Mouse (Mus musculus): ENCODE measurements at regions not wholly inside any gene's neighbourhood (a gene's known extent, or its start where the extent isn't known, plus 50 kb on each side); places are given as distances from the start of the nearest gene placed in this dataset.

GRCm38 (mm10) chr2:11960777-11961176 lies 183.1 kb downstream of the Ankrd16 start:
- Histone ChIP-seq H3K27ac (ENCODE audit: low read length) (no peak overlapping the region), H3K9ac (replicated peaks; ENCODE audit: low read depth, low read length) (no peak overlapping the region), H3K27me3 (ENCODE audit: control insufficient read depth, insufficient read depth, low read length) (no peaks in the 10 kb centered on the region), H3K9me3 (ENCODE audit: control insufficient read depth, low read depth, low read length) (no peaks in the 10 kb centered on the region), H3K36me3 (ENCODE audit: control insufficient read depth, insufficient read depth, low read length) (no peaks in the 10 kb centered on the region), H3K4me2 (replicated peaks; ENCODE audit: low read depth, low read length) (no peak overlapping the region), H3K4me3 (ENCODE audit: low read depth, low read length) (no peak overlapping the region), H3K4me1 (ENCODE audit: control insufficient read depth, insufficient read depth, low read length) (no peaks in the 10 kb centered on the region)
- WGBS = 73% methylated on average over 3 of the region's 3 CpGs
- no peak for ATAC-seq (ENCODE audit: insufficient number of reproducible peaks, insufficient read depth, low FRiP score, low read depth)

- 43% methylated on average over 3 of the region's 3 CpGs for WGBS
- no peaks in the 10 kb centered on the region for H3K36me3 ChIP-seq (ENCODE audit: control insufficient read depth, insufficient read depth, low read length)
- no peak for ATAC-seq (ENCODE audit: insufficient number of reproducible peaks, insufficient read depth, low FRiP score, low read depth)
- H3K4me2 ChIP-seq (replicated peaks; ENCODE audit: low read depth, low read length) = no peak overlapping the region
- H3K27ac ChIP-seq (ENCODE audit: low read length) = no peak overlapping the region
- no peak overlapping the region for H3K4me3 ChIP-seq (ENCODE audit: low read depth, low read length)
- H3K27me3 ChIP-seq (ENCODE audit: control insufficient read depth, insufficient read depth, low read length) = no peaks in the 10 kb centered on the region
- no peaks in the 10 kb centered on the region for H3K4me1 ChIP-seq (ENCODE audit: control insufficient read depth, insufficient read depth, low read length)
- H3K9ac ChIP-seq (replicated peaks; ENCODE audit: low read depth, low read length) = no peak overlapping the region
- H3K9me3 ChIP-seq (ENCODE audit: control insufficient read depth, low read depth, low read length) = no peaks in the 10 kb centered on the region
These were observed 187.7 kb downstream of the Ankrd16 start for GRCm38 (mm10) chr2:11965374-11965773.

- H3K27me3 ChIP-seq (ENCODE audit: control insufficient read depth, insufficient read depth, low read length) = no peaks in the 10 kb centered on the region
- H3K9me3 ChIP-seq (ENCODE audit: control insufficient read depth, low read depth, low read length) = no peaks in the 10 kb centered on the region
- no peaks in the 10 kb centered on the region for H3K4me1 ChIP-seq (ENCODE audit: control insufficient read depth, insufficient read depth, low read length)
- no peaks in the 10 kb centered on the region for H3K36me3 ChIP-seq (ENCODE audit: control insufficient read depth, insufficient read depth, low read length)
- ATAC-seq (ENCODE audit: insufficient number of reproducible peaks, insufficient read depth, low FRiP score, low read depth) = no peak
- no peak overlapping the region for H3K9ac ChIP-seq (replicated peaks; ENCODE audit: low read depth, low read length)
- no peak overlapping the region for H3K27ac ChIP-seq (ENCODE audit: low read length)
- no peak overlapping the region for H3K4me2 ChIP-seq (replicated peaks; ENCODE audit: low read depth, low read length)
- no peak overlapping the region for H3K4me3 ChIP-seq (ENCODE audit: low read depth, low read length)
- WGBS = 75% methylated on average over 2 of the region's 2 CpGs
These were observed 189.3 kb downstream of the Ankrd16 start for GRCm38 (mm10) chr2:11967001-11967400.

GRCm38 (mm10) chr2:11971972-11972371 lies 194.3 kb downstream of the Ankrd16 start:
- Histone ChIP-seq H3K9me3 (ENCODE audit: control insufficient read depth, low read depth, low read length) (no peaks in the 10 kb centered on the region), H3K27ac (ENCODE audit: low read length) (no peak overlapping the region), H3K4me3 (ENCODE audit: low read depth, low read length) (no peak overlapping the region), H3K4me2 (replicated peaks; ENCODE audit: low read depth, low read length) (no peak overlapping the region), H3K9ac (replicated peaks; ENCODE audit: low read depth, low read length) (no peak overlapping the region), H3K4me1 (ENCODE audit: control insufficient read depth, insufficient read depth, low read length) (no peaks in the 10 kb centered on the region), H3K27me3 (ENCODE audit: control insufficient read depth, insufficient read depth, low read length) (no peaks in the 10 kb centered on the region), H3K36me3 (ENCODE audit: control insufficient read depth, insufficient read depth, low read length) (no peaks in the 10 kb centered on the region)
- no peak for ATAC-seq (ENCODE audit: insufficient number of reproducible peaks, insufficient read depth, low FRiP score, low read depth)
- WGBS = 90% methylated on average over 5 of the region's 5 CpGs

- Histone ChIP-seq H3K4me2 (replicated peaks; ENCODE audit: low read depth, low read length) (no peak overlapping the region), H3K4me3 (ENCODE audit: low read depth, low read length) (no peak overlapping the region), H3K27me3 (ENCODE audit: control insufficient read depth, insufficient read depth, low read length) (no peaks in the 10 kb centered on the region), H3K36me3 (ENCODE audit: control insufficient read depth, insufficient read depth, low read length) (no peaks in the 10 kb centered on the region), H3K4me1 (ENCODE audit: control insufficient read depth, insufficient read depth, low read length) (peaks cover 5% of the 10 kb centered on the region; the same call in 1 of the 2 replicates), H3K9ac (replicated peaks; ENCODE audit: low read depth, low read length) (no peak overlapping the region), H3K27ac (ENCODE audit: low read length) (no peak overlapping the region), H3K9me3 (ENCODE audit: control insufficient read depth, low read depth, low read length) (no peaks in the 10 kb centered on the region)
- no peak; the same call in 1 of the 2 replicates for ATAC-seq (ENCODE audit: insufficient number of reproducible peaks, insufficient read depth, low FRiP score, low read depth)
- 29% methylated on average over 24 of the region's 24 CpGs for WGBS
These were observed 224.5 kb downstream of the Ankrd16 start for GRCm38 (mm10) chr2:12001938-12002899.

GRCm38 (mm10) chr2:12004330-12004729 lies 226.7 kb downstream of the Ankrd16 start:
- WGBS = 18% methylated on average over 4 of the region's 4 CpGs
- Histone ChIP-seq H3K4me3 (ENCODE audit: low read depth, low read length) (no peak overlapping the region), H3K9me3 (ENCODE audit: control insufficient read depth, low read depth, low read length) (no peaks in the 10 kb centered on the region), H3K4me2 (replicated peaks; ENCODE audit: low read depth, low read length) (no peak overlapping the region), H3K9ac (replicated peaks; ENCODE audit: low read depth, low read length) (no peak overlapping the region), H3K27ac (ENCODE audit: low read length) (no peak overlapping the region), H3K4me1 (ENCODE audit: control insufficient read depth, insufficient read depth, low read length) (peaks cover 5% of the 10 kb centered on the region; the same call in 1 of the 2 replicates), H3K36me3 (ENCODE audit: control insufficient read depth, insufficient read depth, low read length) (no peaks in the 10 kb centered on the region), H3K27me3 (ENCODE audit: control insufficient read depth, insufficient read depth, low read length) (no peaks in the 10 kb centered on the region)
- no peak for ATAC-seq (ENCODE audit: insufficient number of reproducible peaks, insufficient read depth, low FRiP score, low read depth)

GRCm38 (mm10) chr2:12007201-12007600 lies 229.5 kb downstream of the Ankrd16 start:
- Histone ChIP-seq H3K36me3 (ENCODE audit: control insufficient read depth, insufficient read depth, low read length) (no peaks in the 10 kb centered on the region), H3K27ac (ENCODE audit: low read length) (no peak overlapping the region), H3K27me3 (ENCODE audit: control insufficient read depth, insufficient read depth, low read length) (no peaks in the 10 kb centered on the region), H3K9me3 (ENCODE audit: control insufficient read depth, low read depth, low read length) (no peaks in the 10 kb centered on the region), H3K4me3 (ENCODE audit: low read depth, low read length) (no peak overlapping the region), H3K9ac (replicated peaks; ENCODE audit: low read depth, low read length) (no peak overlapping the region), H3K4me1 (ENCODE audit: control insufficient read depth, insufficient read depth, low read length) (peaks cover 9% of the 10 kb centered on the region; the same call in 1 of the 2 replicates), H3K4me2 (replicated peaks; ENCODE audit: low read depth, low read length) (no peak overlapping the region)
- 81% methylated on average over 4 of the region's 4 CpGs for WGBS
- no peak for ATAC-seq (ENCODE audit: insufficient number of reproducible peaks, insufficient read depth, low FRiP score, low read depth)

- no peak for ATAC-seq (ENCODE audit: insufficient number of reproducible peaks, insufficient read depth, low FRiP score, low read depth)
- H3K27ac ChIP-seq (ENCODE audit: low read length) = no peak overlapping the region
- H3K4me3 ChIP-seq (ENCODE audit: low read depth, low read length) = no peak overlapping the region
- H3K36me3 ChIP-seq (ENCODE audit: control insufficient read depth, insufficient read depth, low read length) = no peaks in the 10 kb centered on the region
- H3K4me1 ChIP-seq (ENCODE audit: control insufficient read depth, insufficient read depth, low read length) = peaks cover 4% of the 10 kb centered on the region; the same call in 1 of the 2 replicates
- H3K27me3 ChIP-seq (ENCODE audit: control insufficient read depth, insufficient read depth, low read length) = no peaks in the 10 kb centered on the region
- WGBS = 18% methylated on average over 3 of the region's 3 CpGs
- H3K9me3 ChIP-seq (ENCODE audit: control insufficient read depth, low read depth, low read length) = no peaks in the 10 kb centered on the region
- no peak overlapping the region for H3K9ac ChIP-seq (replicated peaks; ENCODE audit: low read depth, low read length)
- no peak overlapping the region for H3K4me2 ChIP-seq (replicated peaks; ENCODE audit: low read depth, low read length)
These were observed 233.8 kb downstream of the Ankrd16 start for GRCm38 (mm10) chr2:12011441-12011840.
